In genomic region chr16:34920182-34920581, GRCm38 (mm10) we compare ENCODE assay signal across 8 mouse cellular contexts.
A peak's percentile ranks its signal among the peaks of the same experiment; 100 is the strongest.
DNase-seq lines count a peak whose midpoint lies in the region; ATAC-seq and TF ChIP-seq lines count a peak whose summit lies in the region.

No protein-coding gene starts in this region.

- no peak overlapping the region for H3K4me2 ChIP-seq in forebrain, postnatal 0 days (ENCODE audit: low read depth)
- H3K4me2 ChIP-seq in forebrain, embryonic 16.5 days (ENCODE audit: low read length) = no peak overlapping the region
- H3K4me2 ChIP-seq in neural tube, embryonic 11.5 days (ENCODE audit: low read depth) = no peak overlapping the region

- no peak overlapping the region for H3K27ac ChIP-seq in forebrain, postnatal 0 days (ENCODE audit: low read depth, low read length)
- H3K27ac ChIP-seq in forebrain, embryonic 16.5 days (ENCODE audit: low read length) = no peak overlapping the region
- H3K27ac ChIP-seq in neural tube, embryonic 11.5 days (ENCODE audit: low read depth, low read length) = no peak overlapping the region

- no peak for DNase-seq in forebrain, postnatal 0 days
- peak; percentile 40 for DNase-seq in right cerebral cortex, postnatal 4 days
- no peak for DNase-seq in right cerebral cortex, postnatal 36 days (ENCODE audit: low spot score in 2 of 2)
- DNase-seq in embryo, embryonic 11.5 days (ENCODE audit: low read depth, low spot score) = peak; percentile 57
- DNase-seq in kidney, postnatal 10 days = peak; percentile 80
- DNase-seq in neural tube, embryonic 11.5 days (ENCODE audit: low spot score) = peak; percentile 61
- no peak for DNase-seq in yolk sac, embryonic 10.5 days (ENCODE audit: low spot score)

- H3K36me3 ChIP-seq in forebrain, postnatal 0 days (ENCODE audit: insufficient read depth) = no peaks in the 10 kb centered on the region
- H3K36me3 ChIP-seq in forebrain, embryonic 16.5 days (ENCODE audit: control insufficient read depth, insufficient read depth) = no peaks in the 10 kb centered on the region
- no peaks in the 10 kb centered on the region for H3K36me3 ChIP-seq in neural tube, embryonic 11.5 days (ENCODE audit: control insufficient read depth, insufficient read depth, low read length)

- 24% methylated on average over 6 of the region's 6 CpGs for WGBS in forebrain, postnatal 0 days
- WGBS in forebrain, embryonic 16.5 days = 16% methylated on average over 6 of the region's 6 CpGs
- 24% methylated on average over 6 of the region's 6 CpGs for WGBS in neural tube, embryonic 11.5 days

- TF ChIP-seq CTCF in forebrain, postnatal 0 days (IDR thresholded peaks at IDR 0.05; ENCODE audit: low read depth) = peak; percentile 63

- no peaks in the 10 kb centered on the region for H3K4me1 ChIP-seq in forebrain, postnatal 0 days (ENCODE audit: insufficient read depth)
- no peaks in the 10 kb centered on the region for H3K4me1 ChIP-seq in forebrain, embryonic 16.5 days (replicated peaks; ENCODE audit: control insufficient read depth, insufficient read depth, low read length)
- peaks cover 4% of the 10 kb centered on the region; the same call in 1 of the 2 replicates for H3K4me1 ChIP-seq in neural tube, embryonic 11.5 days (ENCODE audit: control insufficient read depth, insufficient read depth, low read length)

- H3K9ac ChIP-seq in forebrain, postnatal 0 days = no peak overlapping the region
- no peak overlapping the region for H3K9ac ChIP-seq in forebrain, embryonic 16.5 days (replicated peaks; ENCODE audit: low read depth, low read length)
- no peak overlapping the region for H3K9ac ChIP-seq in neural tube, embryonic 11.5 days (ENCODE audit: low read length)

- no peaks in the 10 kb centered on the region for H3K9me3 ChIP-seq in forebrain, postnatal 0 days (ENCODE audit: low read length)
- no peaks in the 10 kb centered on the region for H3K9me3 ChIP-seq in forebrain, embryonic 16.5 days (ENCODE audit: control insufficient read depth, low read length)
- H3K9me3 ChIP-seq in neural tube, embryonic 11.5 days (ENCODE audit: control insufficient read depth, low read length) = no peaks in the 10 kb centered on the region

- no peak overlapping the region for H3K4me3 ChIP-seq in forebrain, postnatal 0 days (ENCODE audit: low read depth, low read length)
- H3K4me3 ChIP-seq in forebrain, embryonic 16.5 days (replicated peaks; ENCODE audit: low read length) = no peak overlapping the region
- no peak overlapping the region for H3K4me3 ChIP-seq in neural tube, embryonic 11.5 days (ENCODE audit: low read depth, low read length)

- H3K27me3 ChIP-seq in forebrain, postnatal 0 days (ENCODE audit: insufficient read depth, low read length) = no peaks in the 10 kb centered on the region
- no peaks in the 10 kb centered on the region for H3K27me3 ChIP-seq in forebrain, embryonic 16.5 days (replicated peaks; ENCODE audit: control insufficient read depth, insufficient read depth, low read length)
- no peaks in the 10 kb centered on the region for H3K27me3 ChIP-seq in neural tube, embryonic 11.5 days (ENCODE audit: control insufficient read depth, insufficient read depth, low read length)

- no peak for ATAC-seq in forebrain, postnatal 0 days
- ATAC-seq in forebrain, embryonic 16.5 days = no peak
- ATAC-seq in neural tube, embryonic 11.5 days (ENCODE audit: insufficient read depth, low FRiP score, low TSS enrichment) = no peak

Comparison
In these comparisons a context has a peak if more than half of its experiments do, and no peak if none do; other contexts are left out.
1. DNase-seq: peak in right cerebral cortex, postnatal 4 days (single experiment), embryo, embryonic 11.5 days (single experiment), kidney, postnatal 10 days (single experiment) and neural tube, embryonic 11.5 days (single experiment); none in forebrain, postnatal 0 days (single experiment), right cerebral cortex, postnatal 36 days (0 of 2) and yolk sac, embryonic 10.5 days (single experiment).